Mouse (Mus musculus): ENCODE results near the gene Zfp444. TPM values are rescaled to one million over a fixed set of nuclear protein-coding genes. Genes with fewer than 3 reads are reported as not detected.

Gene Zfp444
- polyA plus RNA-seq, 1 experiment from 2014 or later, result 46.8 TPM

DNA sequence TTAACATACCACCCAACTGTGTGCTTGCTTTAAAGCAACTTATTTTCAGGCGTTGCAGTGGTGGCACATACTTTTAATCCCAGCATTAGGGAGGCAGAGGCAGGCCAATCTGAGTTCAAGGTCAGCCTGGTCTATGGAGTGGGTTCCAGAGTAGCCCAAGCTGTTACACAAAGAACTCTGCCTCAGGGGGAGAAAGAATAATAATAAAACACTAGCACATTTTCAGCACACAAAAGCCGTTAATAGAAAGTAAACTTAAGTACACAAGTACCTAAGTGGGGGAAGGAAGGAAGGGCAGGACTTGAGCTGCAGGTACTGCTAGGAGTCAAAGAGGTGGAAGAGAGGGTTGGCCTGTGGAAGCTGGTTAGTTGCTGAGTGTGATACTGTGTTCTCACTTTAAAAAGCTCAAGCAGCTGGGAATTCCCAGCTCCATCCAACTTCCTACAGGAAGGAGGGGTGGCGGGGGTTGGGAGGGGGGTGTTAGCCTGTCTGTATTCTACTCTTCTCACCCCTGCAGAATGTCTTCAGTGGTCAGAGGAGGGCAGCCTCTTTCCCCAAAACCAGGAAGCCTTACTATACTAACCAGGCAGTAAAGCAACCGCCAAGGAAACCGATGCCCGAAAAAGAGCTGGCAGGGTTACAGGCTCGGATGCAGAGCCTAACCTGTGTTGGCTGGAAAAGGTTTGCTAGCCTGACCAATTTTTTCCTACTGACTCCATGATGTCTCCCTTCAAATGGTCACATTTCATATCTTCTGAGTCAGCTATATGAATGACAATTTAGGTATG is 25.6 kb upstream of the Zfp444 start:
- peaks cover 53% of the 10 kb centered on the region for H3K4me1 ChIP-seq (replicated peaks; ENCODE audit: control insufficient read depth, insufficient read depth, low read length)
- no peak overlapping the region for H3K9ac ChIP-seq (ENCODE audit: low read depth, low read length)
- peaks cover 4% of the 10 kb centered on the region for H3K36me3 ChIP-seq (ENCODE audit: control insufficient read depth, insufficient read depth, low read length)
- H3K4me3 ChIP-seq (ENCODE audit: low read depth, low read length), result no peak overlapping the region
- H3K27ac ChIP-seq (ENCODE audit: low read depth, low read length), result 0 out of 2 replicates have a peak overlapping the region, but pooled peaks have one; percentile 11
- no peaks in the 10 kb centered on the region for H3K9me3 ChIP-seq (ENCODE audit: control insufficient read depth, low read length)
- 77% methylated on average over 7 of the region's 7 CpGs for WGBS
- ATAC-seq (replicated peaks; ENCODE audit: low FRiP score) (no peak), DNase-seq (ENCODE audit: low spot score) (no peak)
- no peak overlapping the region for H3K4me2 ChIP-seq
- no peaks in the 10 kb centered on the region for H3K27me3 ChIP-seq (replicated peaks; ENCODE audit: control insufficient read depth, insufficient read depth, low read length)

DNA sequence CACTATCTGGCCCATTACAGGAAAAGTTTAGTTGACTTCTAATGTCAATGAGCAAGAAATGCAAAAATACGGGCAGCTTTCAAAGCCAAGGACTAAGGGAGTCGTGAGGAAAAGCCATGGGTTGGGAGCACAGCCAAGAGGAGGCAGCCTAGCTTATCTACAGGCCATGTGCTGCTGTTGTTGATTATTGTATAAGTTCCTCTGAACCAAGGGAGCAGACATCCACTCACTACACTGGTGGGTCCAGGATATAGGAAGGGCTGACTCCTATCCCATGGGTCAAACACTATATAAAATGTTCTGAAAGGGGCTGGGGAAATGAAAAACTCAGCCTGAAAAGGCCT is 25.1 kb upstream of the Zfp444 start:
- H3K4me1 ChIP-seq (replicated peaks; ENCODE audit: control insufficient read depth, insufficient read depth, low read length), result peaks cover 55% of the 10 kb centered on the region
- no peak overlapping the region for H3K4me2 ChIP-seq
- H3K4me3 ChIP-seq (ENCODE audit: low read depth, low read length), result no peak overlapping the region
- H3K27ac ChIP-seq (ENCODE audit: low read depth, low read length), result 0 out of 2 replicates have a peak overlapping the region, but pooled peaks have one; percentile 11
- ATAC-seq (replicated peaks; ENCODE audit: low FRiP score), result no peak; the same call in 1 of the 2 replicates
- H3K9ac ChIP-seq (ENCODE audit: low read depth, low read length), result no peak overlapping the region
- DNase-seq (ENCODE audit: low spot score), result no peak
- no peaks in the 10 kb centered on the region for H3K9me3 ChIP-seq (ENCODE audit: control insufficient read depth, low read length)
- H3K36me3 ChIP-seq (ENCODE audit: control insufficient read depth, insufficient read depth, low read length), result peaks cover 2% of the 10 kb centered on the region
- no peaks in the 10 kb centered on the region for H3K27me3 ChIP-seq (replicated peaks; ENCODE audit: control insufficient read depth, insufficient read depth, low read length)
- WGBS, result 48% methylated on average over 2 of the region's 2 CpGs

DNA sequence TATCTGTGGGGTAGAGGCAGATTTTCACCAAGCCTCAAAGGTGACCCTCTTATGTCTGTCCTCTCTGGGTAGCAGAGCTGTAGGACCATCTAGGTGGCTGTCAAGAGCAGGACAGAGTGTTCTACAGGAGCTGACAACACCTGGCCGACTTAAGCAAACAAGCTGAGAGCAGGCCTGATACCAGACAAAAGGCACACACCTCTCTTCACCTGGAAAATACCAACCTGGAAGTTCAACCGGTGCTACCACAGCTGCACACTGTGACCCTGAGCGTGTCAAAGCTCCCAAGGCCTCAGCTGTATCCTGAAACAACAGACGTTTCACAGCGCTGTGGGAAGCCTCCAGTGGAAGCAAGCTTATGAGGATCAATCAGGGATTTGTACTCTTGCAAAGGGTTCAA is 24.3 kb upstream of the Zfp444 start:
- no peak overlapping the region for H3K27ac ChIP-seq (ENCODE audit: low read depth, low read length)
- WGBS, result 65% methylated on average over 5 of the region's 5 CpGs
- H3K4me1 ChIP-seq (replicated peaks; ENCODE audit: control insufficient read depth, insufficient read depth, low read length), result peaks cover 57% of the 10 kb centered on the region
- no peak overlapping the region for H3K9ac ChIP-seq (ENCODE audit: low read depth, low read length)
- H3K36me3 ChIP-seq (ENCODE audit: control insufficient read depth, insufficient read depth, low read length), result no peaks in the 10 kb centered on the region; the same call in 1 of the 2 replicates
- no peak overlapping the region for H3K4me2 ChIP-seq
- DNase-seq (ENCODE audit: low spot score) (no peak), ATAC-seq (replicated peaks; ENCODE audit: low FRiP score) (no peak)
- no peaks in the 10 kb centered on the region for H3K9me3 ChIP-seq (ENCODE audit: control insufficient read depth, low read length)
- no peaks in the 10 kb centered on the region for H3K27me3 ChIP-seq (replicated peaks; ENCODE audit: control insufficient read depth, insufficient read depth, low read length)
- no peak overlapping the region for H3K4me3 ChIP-seq (ENCODE audit: low read depth, low read length)

DNA sequence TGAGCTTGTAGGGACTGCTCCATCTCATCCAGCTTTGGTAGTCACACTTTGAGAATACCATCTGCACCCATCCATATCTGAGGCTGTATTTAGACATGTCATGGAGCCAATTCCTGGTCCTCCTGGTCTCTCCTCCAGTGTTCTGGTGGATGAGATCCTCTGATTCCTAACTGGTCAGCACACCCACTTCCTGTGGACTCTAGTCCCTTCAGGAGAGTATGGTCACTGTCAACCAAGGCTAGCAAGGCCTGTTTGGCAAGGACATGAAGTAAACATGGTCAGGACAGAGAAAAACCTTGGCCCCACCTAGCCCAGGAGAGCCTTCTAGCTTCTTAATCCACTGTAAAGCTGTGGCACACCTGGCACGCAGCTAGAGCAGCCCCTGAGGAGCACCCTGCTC is 20.8 kb upstream of the Zfp444 start:
- no peak overlapping the region for H3K27ac ChIP-seq (ENCODE audit: low read depth, low read length)
- H3K4me3 ChIP-seq (ENCODE audit: low read depth, low read length), result no peak overlapping the region
- 93% methylated on average over 1 of the region's 1 CpGs for WGBS
- DNase-seq (ENCODE audit: low spot score), result no peak
- no peak overlapping the region for H3K9ac ChIP-seq (ENCODE audit: low read depth, low read length)
- H3K9me3 ChIP-seq (ENCODE audit: control insufficient read depth, low read length), result no peaks in the 10 kb centered on the region
- no peaks in the 10 kb centered on the region for H3K27me3 ChIP-seq (replicated peaks; ENCODE audit: control insufficient read depth, insufficient read depth, low read length)
- 0 out of 2 replicates have a peak overlapping the region, but pooled peaks have one; percentile 3 for H3K4me2 ChIP-seq
- no peaks in the 10 kb centered on the region; the same call in 1 of the 2 replicates for H3K36me3 ChIP-seq (ENCODE audit: control insufficient read depth, insufficient read depth, low read length)
- peaks cover 45% of the 10 kb centered on the region for H3K4me1 ChIP-seq (replicated peaks; ENCODE audit: control insufficient read depth, insufficient read depth, low read length)
- ATAC-seq (replicated peaks; ENCODE audit: low FRiP score), result no peak

DNA sequence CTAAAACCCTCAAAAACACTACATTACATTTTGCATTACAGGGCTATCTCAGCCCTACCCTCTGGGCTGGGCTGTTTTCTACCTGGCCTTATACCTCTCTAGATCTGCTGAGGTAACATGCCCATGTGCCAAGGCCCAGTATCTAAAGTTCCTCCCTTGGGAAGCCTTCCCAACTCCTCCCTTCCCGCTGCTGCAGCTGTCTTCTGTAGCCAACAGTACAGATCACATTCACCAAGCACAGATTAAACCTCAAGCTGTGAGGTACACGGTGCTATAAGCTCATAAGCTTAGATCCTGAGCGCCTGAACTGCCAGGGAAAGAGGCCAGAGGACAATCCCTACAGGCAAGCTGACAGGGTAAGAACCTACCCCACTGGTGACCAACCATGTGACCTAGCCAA is 20.0 kb upstream of the Zfp444 start:
- 81% methylated on average over 3 of the region's 3 CpGs for WGBS
- Histone ChIP-seq H3K36me3 (ENCODE audit: control insufficient read depth, insufficient read depth, low read length) (no peaks in the 10 kb centered on the region; the same call in 1 of the 2 replicates), H3K4me1 (replicated peaks; ENCODE audit: control insufficient read depth, insufficient read depth, low read length) (peaks cover 42% of the 10 kb centered on the region)

DNA sequence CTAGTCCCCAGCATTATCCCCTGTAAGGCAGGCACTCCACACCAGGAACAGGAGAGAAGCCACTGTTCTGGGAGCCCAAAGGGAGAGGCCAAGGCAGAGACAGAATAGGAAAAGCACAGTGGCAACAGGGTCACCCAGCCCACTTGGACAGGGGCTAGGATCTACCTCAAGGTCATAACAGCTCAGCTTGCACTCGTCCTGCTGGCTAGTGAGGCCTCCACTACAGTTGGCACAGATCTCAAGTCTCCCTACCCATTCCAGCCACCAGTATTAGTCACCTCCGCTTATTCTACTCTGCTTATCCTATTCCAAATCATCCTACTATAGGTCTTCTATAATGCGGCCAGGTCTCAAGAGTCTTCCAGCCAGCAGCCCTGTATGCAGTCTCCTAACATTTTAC is 18.9 kb upstream of the Zfp444 start:
- WGBS, result 85% methylated on average over 3 of the region's 3 CpGs
- Histone ChIP-seq H3K4me3 (ENCODE audit: low read depth, low read length) (no peak overlapping the region), H3K27ac (ENCODE audit: low read depth, low read length) (no peak overlapping the region), H3K9me3 (ENCODE audit: control insufficient read depth, low read length) (no peaks in the 10 kb centered on the region), H3K4me2 (no peak overlapping the region), H3K4me1 (replicated peaks; ENCODE audit: control insufficient read depth, insufficient read depth, low read length) (peaks cover 41% of the 10 kb centered on the region), H3K27me3 (replicated peaks; ENCODE audit: control insufficient read depth, insufficient read depth, low read length) (no peaks in the 10 kb centered on the region), H3K36me3 (ENCODE audit: control insufficient read depth, insufficient read depth, low read length) (no peaks in the 10 kb centered on the region; the same call in 1 of the 2 replicates), H3K9ac (ENCODE audit: low read depth, low read length) (no peak overlapping the region)
- ATAC-seq (replicated peaks; ENCODE audit: low FRiP score), result no peak
- DNase-seq (ENCODE audit: low spot score), result no peak

More for the DNA sequence above, 20.0 kb upstream of the Zfp444 start:
- DNase-seq (ENCODE audit: low spot score), result no peak
- H3K27ac ChIP-seq (ENCODE audit: low read depth, low read length), result no peak overlapping the region
- no peak overlapping the region for H3K4me2 ChIP-seq
- no peak overlapping the region for H3K4me3 ChIP-seq (ENCODE audit: low read depth, low read length)
- H3K27me3 ChIP-seq (replicated peaks; ENCODE audit: control insufficient read depth, insufficient read depth, low read length), result no peaks in the 10 kb centered on the region
- ATAC-seq (replicated peaks; ENCODE audit: low FRiP score), result no peak
- H3K9me3 ChIP-seq (ENCODE audit: control insufficient read depth, low read length), result no peaks in the 10 kb centered on the region
- H3K9ac ChIP-seq (ENCODE audit: low read depth, low read length), result no peak overlapping the region

DNA sequence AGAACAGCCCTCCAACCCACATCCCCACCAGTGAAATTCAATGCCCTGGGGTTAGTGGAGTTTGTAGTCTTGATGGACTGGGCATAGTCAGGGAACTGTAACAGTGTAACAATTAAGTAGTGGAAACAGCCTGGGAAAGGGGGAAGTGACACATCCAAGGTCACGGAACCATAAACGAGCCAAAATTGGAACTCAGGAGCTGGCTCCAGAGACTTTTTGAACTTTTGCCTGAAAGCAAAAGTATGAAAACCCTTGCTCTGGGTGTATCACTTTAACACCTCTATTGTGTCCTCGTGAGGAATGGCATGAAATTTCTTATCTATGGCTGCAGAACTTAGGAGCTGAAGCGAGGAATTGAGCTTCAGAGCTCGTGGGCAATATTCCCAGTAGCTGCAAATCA is 17.9 kb upstream of the Zfp444 start:
- H3K36me3 ChIP-seq (ENCODE audit: control insufficient read depth, insufficient read depth, low read length), result no peaks in the 10 kb centered on the region; the same call in 1 of the 2 replicates
- no peaks in the 10 kb centered on the region for H3K9me3 ChIP-seq (ENCODE audit: control insufficient read depth, low read length)
- no peak for DNase-seq (ENCODE audit: low spot score)
- H3K4me3 ChIP-seq (ENCODE audit: low read depth, low read length), result peak overlapping the region; percentile 88
- H3K9ac ChIP-seq (ENCODE audit: low read depth, low read length), result peak overlapping the region; percentile 93
- peak overlapping the region; percentile 90 for H3K4me2 ChIP-seq
- H3K27me3 ChIP-seq (replicated peaks; ENCODE audit: control insufficient read depth, insufficient read depth, low read length), result no peaks in the 10 kb centered on the region
- H3K27ac ChIP-seq (ENCODE audit: low read depth, low read length), result peak overlapping the region; percentile 92; the same call in 1 of the 2 replicates
- no peak for ATAC-seq (replicated peaks; ENCODE audit: low FRiP score)
- peaks cover 32% of the 10 kb centered on the region for H3K4me1 ChIP-seq (replicated peaks; ENCODE audit: control insufficient read depth, insufficient read depth, low read length)
- WGBS, result 56% methylated on average over 5 of the region's 5 CpGs

DNA sequence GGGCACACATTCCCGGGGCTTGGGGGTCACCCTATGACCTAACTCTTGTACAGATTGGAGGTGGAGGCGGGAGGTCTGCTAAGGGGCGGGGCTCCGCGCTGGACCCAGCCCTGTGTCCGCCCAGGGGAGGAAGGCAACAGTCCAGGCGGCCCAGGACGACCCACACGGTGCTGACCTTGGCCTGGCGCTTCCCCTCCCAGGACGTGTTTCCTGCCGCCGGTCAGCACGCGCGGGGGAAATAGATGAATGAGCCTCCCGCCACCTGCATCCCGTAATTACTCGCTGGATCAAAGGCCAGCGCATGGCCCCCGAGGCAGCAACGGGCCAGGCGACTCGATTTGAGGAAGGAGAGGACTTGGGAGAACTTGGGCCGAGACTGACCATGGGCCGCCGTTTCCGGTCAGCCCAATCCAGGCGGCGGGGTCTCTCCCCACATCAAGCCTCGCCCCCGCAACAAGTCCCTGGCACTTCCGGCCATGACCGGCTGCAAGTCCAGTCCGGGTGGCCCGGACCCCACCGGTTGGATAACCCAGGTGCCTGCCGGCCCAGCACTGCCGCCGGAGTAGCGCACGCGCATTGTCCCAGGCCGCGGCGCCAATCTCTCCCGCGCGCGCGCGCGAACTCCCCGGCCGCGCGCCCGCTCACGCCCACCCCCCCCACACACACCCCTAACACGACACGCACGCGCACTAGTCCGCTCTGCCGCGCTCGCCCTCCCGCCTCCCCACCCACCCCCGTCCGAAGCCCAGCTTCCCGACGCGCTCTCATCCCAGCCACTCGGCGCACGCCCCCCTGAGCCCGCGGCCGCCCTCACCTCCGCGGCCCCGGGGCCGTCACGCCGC is 16.8 kb upstream of the Zfp444 start:
- WGBS, result under 1% methylated on average over 83 of the region's 85 CpGs
- peak overlapping the region; percentile 90 for H3K4me2 ChIP-seq
- DNase-seq (ENCODE audit: low spot score) (peak; percentile 86), ATAC-seq (replicated peaks; ENCODE audit: low FRiP score) (peak; percentile 68)
- peak overlapping the region; percentile 93 for H3K9ac ChIP-seq (ENCODE audit: low read depth, low read length)
- H3K27ac ChIP-seq (ENCODE audit: low read depth, low read length), result peak overlapping the region; percentile 92
- H3K4me3 ChIP-seq (ENCODE audit: low read depth, low read length), result peak overlapping the region; percentile 88
- H3K4me1 ChIP-seq (replicated peaks; ENCODE audit: control insufficient read depth, insufficient read depth, low read length), result peaks cover 30% of the 10 kb centered on the region
- no peaks in the 10 kb centered on the region; the same call in 1 of the 2 replicates for H3K36me3 ChIP-seq (ENCODE audit: control insufficient read depth, insufficient read depth, low read length)
- H3K27me3 ChIP-seq (replicated peaks; ENCODE audit: control insufficient read depth, insufficient read depth, low read length), result no peaks in the 10 kb centered on the region
- H3K9me3 ChIP-seq (ENCODE audit: control insufficient read depth, low read length), result no peaks in the 10 kb centered on the region
